Mouse (Mus musculus) adrenal gland, postnatal 10 days (tissue): ENCODE results near the gene 4930438A08Rik. TPM values are rescaled to one million over a fixed set of nuclear protein-coding genes. Genes with fewer than 3 reads are reported as not detected.
"Not testable (repeated sequence)": the region's sequence is repeated elsewhere in the genome, so short reads cannot be mapped to it uniquely, and the experiment has no call there.

ENCODE experiments used
- DNase-seq: peaks from one replicate; pipeline ENCODE4 v3.0.0; 2021; ENCODE audit warnings: mixed read lengths
- long read RNA-seq, 2 experiments: library from polyadenylated mRNA; stranded (forward); transcript quantifications; one replicate each; pipeline ENCODE4 v2.0.0; 2021
- total RNA-seq, 2 experiments: library from RNA; stranded (reverse); gene quantifications; 2 replicates each; pipeline ENCODE4 v1.2.3; 2021

The 4930438A08Rik gene
- total RNA-seq, result under 1 TPM; 0.21 to 0.36 TPM
- long read RNA-seq, experiment 1, result 0 reads
- long read RNA-seq, experiment 2, result 0 reads

DNA sequence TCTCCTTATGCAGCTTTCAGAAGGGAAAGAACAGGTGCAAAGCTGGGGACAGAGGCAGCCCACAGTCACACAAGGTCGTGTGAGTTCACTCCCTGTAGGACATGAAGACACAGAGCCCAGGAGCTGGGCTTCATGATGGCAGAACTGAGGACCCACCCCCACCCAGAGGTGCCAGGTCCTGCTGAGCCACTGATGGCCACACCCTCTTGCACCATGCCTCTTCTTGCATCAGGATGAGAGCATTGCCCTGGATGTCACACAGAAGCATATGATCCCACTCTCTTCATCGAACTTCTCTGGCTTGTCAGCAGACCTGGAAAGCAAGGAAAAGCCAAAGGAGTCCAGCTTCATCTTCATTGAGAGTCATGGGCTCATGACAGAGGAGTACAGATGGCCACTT lies at the start of gene 4930438A08Rik:
Gene 4930438A08Rik (plus strand): TSS at position 228 of the 400 bp plus-strand sequence.
- DNase-seq, result no peak

DNA sequence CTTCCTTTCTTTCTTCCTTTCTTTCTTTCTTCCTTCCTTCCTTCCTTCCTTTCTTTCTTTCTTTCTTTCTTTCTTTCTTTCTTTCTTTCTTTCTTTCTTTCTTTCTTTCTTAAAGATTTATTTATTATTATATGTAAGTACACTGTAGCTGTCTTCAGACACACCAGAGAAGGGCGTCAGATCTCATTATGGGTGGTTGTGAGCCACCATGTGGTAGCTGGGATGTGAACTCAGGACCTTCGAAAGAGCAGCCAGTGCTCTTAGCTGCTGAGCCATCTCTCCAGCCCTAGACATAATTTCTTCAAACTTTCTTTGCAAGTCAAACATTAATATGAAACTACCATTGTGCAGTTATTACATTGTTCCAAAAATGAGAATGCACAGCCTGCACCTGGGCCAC lies 49.7 kb upstream of the 4930438A08Rik start:
- DNase-seq, result not testable (repeated sequence)

DNA sequence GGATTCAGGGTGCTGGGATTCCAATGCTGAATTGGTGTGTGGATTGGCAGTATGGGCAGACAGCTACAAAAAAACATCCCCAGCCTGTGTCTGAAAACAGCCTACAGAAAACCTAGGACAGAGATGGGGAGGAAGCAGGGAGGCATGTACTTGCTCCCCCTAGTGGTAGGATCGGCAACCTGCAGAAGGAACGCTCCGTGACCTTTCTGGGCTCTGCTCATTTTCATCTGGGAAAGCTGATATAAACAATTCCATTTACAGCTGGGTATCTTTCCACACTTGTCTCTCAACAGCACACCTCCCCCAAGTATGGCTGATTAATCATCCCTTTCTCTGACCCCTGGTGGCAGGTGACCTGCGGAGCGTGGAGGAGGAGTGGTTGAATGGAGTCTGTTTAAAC lies 48.9 kb upstream of the 4930438A08Rik start:
- DNase-seq, result peak; percentile 84

DNA sequence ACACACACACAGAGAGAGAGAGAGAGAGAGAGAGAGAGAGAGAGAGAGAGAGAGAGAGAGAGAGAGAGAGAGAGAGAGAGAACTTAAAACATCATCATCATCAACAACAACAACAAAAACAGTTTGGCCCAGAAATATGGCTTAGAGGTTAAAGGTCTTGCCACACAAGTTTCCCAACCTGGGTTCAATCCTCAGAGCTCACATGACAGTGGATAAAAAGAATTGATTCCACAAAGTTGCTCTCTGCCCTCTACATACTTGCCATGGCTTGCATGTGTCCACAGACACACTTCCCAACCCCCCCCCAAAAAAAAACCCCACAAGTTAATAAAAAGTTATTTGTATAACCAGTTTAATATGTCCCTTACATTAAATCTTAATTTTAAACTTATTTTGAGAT lies 48.2 kb upstream of the 4930438A08Rik start:
- no peak for DNase-seq

DNA sequence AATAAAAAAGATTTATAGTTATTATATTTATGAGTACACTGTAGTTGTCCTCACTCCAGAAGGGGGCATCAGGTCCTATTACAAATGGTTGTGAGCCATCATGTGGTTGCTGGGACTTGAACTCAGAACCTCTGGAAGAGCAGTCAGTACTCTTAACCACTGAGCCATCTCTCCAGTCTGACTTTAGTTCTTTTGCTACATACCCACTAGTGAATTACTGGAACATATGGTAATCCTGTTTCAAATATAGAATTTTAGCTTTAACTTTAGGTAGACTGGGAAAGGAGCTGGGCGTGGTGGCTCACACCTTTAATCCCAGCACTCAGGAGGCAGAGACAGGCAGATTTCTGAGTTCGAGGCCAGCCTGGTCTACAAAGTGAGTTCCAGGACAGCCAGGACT lies 46.6 kb upstream of the 4930438A08Rik start:
- not testable (repeated sequence) for DNase-seq

DNA sequence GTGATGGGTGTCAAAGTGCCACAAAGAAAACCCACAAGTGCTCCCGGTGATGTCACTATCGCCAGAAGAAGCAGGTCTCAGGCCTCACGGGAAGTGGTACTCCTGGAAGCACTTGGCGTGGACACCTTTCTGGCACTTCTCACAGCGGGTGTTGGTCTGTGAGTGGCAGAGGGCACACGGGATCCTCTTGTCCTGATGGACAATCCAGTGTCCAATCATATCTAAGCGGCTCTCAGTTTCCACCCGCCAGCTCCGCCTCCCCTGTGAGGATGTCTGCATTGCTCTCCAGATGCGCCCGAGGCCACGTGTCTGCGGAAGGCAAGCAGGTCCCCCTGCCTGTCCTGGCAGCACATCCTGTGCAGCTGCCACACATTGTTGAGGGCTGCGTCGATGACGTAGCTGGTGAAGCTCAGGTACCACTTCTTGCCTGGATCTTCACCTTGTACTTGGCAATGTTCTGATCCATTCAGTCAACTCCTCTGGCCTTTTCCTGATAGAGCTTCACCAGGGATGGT lies 44.1 kb upstream of the 4930438A08Rik start:
- DNase-seq, result no peak

DNA sequence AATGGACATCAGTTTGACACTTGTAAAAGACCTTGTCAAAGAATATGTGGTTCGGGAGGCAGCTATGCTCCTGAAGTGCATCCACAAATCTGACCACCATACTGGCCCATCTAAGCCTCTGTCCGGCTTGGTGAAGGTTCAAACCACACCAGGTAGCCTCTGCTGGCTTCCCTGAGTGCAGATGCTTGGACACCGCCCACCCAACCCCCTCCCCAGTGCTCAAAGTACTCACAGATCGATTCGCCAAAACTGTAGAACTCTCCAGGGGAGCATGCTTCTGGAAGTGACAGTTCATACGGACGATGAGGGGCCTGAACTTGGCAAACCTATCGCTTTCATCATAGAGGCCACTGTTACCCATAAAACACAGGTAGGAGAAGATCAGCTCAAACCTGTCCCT lies 43.4 kb upstream of the 4930438A08Rik start:
- DNase-seq, result no peak

DNA sequence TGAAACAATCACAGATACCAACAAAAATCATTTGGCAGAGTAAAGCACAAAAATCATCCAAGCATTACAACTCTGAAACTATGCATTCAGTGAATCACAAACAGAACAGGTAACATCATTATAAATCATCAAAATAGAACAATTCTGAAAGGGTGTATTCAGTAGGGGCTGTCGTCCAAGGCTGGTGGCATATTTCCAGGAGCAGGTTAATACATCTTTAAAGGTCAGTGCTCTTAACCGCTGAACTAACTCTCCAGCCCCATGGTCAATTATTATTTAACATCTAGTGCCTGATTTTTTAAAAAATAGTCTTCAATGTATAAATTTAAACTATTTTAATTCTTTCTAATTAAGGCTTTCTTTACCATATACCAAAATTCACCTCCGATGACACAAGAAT lies 40.0 kb upstream of the 4930438A08Rik start:
- not testable (repeated sequence) for DNase-seq

DNA sequence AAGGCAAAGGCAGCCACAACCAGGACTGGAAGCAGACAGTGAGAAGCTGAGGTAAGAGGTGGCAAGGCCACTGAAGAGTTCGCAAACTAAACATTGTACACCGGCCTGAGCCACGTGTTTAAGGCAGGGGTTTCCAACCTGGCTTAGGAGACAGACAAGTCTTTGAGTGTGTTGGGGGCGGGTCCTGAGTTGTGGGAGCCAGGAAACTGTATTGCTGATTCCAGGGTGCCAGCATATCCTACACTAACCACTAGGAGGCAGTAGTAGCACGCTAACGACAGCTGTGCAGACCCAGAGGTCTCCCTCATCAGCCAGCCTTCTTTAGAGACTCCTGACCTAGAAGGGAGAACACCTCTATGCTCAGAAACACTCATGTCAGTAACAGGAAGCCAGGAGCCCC lies 39.4 kb upstream of the 4930438A08Rik start:
- DNase-seq, result no peak

DNA sequence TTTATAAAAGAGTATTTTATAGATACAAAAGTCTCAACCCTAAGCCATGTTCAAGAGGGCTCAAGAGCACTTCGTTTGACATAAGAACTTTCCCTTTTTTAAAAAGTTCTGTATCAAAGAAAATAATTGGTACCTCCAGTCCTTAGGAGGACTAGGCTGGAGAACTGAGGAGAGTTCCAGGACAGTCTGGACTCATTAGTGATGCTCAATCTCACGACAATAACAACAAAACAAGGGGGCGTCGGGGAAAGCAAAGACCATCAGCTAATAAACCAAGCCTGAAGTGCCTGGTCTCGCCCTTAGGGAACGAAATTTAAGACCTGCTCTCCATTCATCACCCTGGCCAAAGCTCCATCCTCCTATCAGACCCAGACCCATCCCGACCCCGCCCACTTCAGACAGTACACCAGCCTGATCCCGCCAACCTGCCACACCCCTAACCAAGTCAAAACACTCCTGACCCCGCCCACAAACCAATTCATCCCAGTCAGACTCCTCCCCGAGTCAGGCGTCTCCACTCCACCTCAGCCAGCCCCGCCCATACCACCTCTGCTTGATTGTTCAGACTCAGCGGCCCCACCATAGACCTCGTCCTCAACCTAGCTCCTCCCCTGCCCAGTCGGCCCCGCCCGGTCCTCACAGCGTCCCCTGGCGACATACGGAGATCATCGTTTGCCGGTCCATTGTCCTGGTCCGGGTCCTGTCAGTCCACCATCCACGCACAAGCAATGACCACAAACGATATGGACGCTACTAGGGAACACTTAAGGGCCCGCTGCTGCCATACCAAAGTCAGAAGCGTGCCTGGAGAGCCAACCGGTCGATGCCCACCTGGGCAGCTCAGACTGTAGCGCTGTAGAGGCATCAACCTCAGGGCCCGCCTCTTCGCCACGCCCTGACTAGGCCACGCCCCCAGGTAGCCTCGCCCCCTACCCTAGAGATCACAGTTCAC lies 35.5 kb upstream of the 4930438A08Rik start:
- DNase-seq, result peak; percentile 66

DNA sequence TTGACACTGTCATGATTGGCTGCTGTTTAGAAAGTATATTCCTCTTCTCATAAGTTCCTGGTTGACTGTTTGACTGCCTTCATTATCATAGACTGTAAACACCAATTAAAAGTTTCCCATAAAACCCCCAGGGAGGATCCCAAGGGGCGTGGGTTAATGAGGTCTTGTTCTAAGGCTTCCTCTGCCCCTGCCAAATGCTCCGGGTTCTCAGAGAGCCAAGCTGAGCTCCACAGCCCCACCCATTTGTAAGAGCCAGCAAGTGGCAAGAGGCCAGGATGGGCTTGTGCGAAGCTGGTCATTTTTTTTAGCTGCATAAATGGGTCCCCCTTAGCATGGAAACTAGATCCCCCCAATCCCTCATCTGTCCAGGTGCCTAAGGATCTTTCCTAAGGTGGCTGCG lies 27.3 kb upstream of the 4930438A08Rik start:
- no peak for DNase-seq

DNA sequence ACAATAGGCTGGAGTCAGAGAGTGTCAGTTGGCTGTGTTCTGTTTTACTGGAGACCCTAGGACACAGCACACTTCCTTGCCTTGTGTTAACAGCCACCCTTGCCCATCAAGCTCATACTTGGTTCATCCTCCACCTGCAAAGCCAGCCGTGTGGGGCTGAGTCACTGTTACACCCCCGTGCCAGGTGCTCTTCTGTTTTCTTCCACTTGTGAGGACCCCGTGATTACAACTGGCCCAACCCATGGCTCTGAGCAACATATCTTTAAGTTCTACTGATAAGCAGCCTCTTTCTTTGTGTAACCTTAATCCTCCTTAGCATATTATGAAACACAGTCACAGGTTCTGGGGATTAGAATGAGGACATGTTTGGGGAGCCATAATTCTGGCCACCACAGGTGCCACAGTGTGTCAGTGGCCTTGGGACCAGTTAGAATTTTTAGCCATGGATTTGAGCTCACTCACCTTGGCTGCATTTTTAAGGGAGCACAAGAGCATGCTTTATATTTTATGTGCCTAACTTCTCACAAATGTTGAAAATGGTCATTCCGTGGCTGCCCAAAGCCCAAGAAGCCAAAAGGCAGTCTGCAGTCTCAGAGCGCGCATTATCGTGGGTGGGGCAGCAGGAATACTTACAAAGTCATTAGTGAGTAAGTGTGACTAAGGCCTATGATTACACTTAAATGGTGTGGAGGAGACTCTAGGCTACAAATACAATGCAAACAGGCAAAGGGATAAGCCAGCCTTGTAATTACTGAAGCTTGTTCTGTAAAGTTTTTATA lies 25.2 kb upstream of the 4930438A08Rik start:
- DNase-seq, result no peak

DNA sequence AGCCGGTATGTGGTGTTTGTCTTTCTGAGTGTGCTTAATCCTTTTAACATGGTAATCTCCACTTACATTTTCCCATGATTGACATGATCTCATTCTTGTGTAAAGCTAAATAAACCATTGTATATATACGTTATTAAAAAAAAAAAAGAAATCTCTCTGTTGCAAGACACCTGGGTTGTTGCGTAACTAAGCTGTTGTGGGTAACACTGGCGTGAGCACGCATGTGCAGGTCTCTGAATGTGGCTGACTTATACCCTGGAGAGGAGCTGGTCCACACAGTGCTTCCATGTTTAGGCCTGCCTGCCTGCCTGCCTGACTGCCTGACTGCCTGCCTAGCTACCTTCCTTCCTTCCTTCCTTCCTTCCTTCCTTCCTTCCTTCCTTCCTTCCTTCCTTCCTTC lies 24.0 kb upstream of the 4930438A08Rik start:
- DNase-seq, result no peak

DNA sequence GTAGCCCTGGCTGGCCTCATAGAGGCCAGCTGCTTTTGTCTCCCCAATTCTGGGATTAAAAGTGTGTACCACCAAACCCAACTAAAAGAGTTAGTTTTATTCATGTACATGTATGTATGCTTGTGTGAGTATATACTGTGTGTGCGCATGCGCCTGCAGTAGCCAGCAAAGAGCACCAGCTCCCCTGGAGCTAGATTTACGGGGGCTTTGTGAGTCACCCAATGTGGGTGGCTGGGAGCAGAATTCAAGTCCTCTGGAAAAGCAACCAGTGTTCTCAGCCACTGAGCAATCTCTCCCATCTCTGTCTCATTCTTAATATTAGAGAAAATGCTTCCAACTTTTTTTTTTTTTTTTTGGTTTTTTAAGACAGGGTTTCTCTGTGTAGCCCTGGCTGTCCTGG lies 20.2 kb upstream of the 4930438A08Rik start:
- no peak for DNase-seq

DNA sequence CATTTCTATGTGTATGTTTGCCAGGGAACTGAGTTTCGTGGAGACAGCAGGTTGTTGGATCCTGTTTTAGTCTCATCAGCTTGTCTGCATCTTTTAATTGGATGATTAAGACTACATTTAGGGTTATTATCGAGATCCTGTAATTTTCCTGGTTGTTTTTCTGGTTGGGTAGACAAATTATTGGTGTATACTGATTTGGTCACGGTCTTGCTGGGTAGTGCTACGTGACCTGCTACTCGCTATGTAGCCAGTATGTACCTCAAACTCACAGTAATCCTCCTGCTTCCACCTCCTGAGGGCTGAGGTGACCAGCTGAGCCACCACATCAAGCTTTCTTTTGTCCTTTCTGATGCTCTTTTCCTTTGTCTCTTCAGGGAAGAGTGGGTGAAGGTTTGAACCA lies 16.8 kb upstream of the 4930438A08Rik start:
- DNase-seq, result no peak

DNA sequence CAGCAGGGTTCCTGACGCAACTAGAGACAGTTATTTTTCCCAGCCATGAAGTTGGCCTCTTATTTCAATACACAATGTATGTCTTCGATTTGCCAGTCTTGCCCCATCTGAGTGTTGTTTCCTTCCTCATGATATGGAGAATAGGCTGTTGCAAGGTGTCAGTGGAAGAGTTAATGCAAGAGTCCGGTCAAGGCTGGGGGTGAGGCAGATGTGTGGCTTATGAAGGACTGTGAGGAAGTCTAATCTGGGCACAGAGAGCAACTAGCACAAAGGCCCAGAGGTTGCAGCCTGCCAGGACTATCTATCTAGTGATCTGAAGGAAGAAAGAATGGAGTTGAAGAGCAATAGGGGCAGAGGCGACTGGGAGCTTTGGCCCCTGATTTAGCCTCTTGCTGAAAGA lies 14.4 kb upstream of the 4930438A08Rik start:
- DNase-seq, result no peak

DNA sequence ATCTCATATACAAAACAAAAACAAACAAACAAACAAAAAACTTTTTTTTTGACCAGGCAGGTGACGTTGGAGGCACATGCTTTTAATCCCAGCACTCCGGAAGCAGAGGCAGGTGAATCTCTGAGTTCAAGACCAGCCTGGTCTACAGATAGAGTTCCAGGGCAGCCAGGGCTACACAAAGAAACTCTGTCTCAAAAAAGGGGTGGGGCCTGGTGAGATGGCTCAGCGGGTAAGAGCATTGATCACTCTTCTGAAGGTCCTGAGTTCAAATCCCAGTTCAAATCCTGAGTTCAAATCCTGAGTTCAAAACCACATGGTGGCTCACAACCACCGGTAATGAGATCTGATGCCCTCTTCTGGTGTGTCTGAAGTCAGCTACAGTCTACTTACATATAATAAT lies 12.8 kb upstream of the 4930438A08Rik start:
- no peak for DNase-seq

DNA sequence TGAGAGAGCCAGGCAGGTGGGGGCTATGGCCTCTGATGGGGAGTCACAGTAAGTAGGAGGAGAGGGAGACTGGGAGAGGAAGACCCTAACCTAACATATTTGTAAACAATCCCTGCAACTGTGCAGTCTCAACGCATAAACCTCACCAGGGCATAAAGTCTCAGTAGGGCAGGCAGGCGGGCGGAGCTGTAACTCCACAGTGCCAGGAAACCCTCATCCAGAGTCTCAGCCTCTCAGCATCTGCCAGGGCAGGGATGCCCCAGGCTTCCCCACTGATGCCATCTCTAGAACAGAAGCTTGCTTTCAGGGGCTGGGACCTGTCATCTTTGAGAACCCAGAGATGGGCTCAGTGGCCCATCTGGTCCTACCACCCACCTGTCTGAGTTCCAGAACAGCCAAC lies 12.3 kb upstream of the 4930438A08Rik start:
- no peak for DNase-seq

DNA sequence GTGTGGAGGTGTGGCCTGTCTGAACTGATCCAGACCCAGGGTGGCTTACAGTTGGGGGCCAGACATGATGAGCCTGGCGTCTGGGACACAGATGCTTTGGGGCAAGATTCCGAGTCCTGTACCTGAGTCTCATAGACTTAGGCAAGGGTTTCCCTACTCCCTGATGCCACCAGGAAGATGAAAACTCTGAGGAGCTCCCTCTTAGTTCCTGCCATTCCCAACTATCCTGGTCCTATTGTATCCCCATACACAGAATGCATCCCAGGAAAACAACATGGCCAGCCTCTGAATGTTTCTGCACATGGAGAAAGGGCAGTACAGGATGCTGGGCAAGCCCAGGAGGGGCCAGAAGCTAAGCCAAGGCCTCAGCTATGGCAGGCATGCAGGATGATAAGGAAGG lies 11.1 kb upstream of the 4930438A08Rik start:
- no peak for DNase-seq

DNA sequence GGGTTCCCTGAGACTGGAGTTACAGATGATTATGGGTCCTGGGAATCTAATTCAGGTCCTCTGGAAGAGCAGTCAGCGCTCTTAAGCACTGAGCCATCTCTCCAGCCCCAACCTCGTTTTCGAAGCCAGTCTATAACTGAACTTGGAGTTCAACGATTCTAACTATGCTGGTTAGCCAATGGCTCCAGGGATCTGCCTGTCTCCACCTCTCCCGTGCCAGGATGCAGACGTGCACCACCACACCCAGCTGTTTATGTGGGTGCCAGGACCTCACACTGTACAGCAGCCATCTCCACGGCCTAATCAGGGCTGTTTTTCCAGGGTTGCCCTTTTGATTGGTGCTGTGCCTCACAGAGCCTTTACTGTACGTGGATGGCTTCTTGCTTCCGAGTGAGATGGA lies 10.1 kb upstream of the 4930438A08Rik start:
- DNase-seq, result no peak

DNA sequence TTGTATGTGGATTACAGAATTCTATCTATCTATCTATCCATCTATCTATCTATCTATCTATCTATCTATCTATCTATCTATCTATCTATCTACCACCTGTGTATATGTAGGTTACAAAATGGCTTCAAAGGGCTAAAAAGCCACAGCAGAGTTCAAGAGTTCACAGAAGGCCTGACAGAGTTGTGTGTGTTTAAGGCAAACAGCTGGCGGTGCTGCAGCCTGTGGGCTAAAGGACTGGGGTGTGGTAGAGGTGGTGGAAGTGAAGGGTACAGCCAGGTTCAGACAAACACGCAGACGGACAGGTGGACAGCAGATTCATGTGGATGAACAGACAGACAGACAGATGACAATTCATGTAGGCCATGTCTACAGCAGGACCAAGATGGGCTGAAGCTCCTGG lies 6.3 kb upstream of the 4930438A08Rik start:
- DNase-seq, result no peak

DNA sequence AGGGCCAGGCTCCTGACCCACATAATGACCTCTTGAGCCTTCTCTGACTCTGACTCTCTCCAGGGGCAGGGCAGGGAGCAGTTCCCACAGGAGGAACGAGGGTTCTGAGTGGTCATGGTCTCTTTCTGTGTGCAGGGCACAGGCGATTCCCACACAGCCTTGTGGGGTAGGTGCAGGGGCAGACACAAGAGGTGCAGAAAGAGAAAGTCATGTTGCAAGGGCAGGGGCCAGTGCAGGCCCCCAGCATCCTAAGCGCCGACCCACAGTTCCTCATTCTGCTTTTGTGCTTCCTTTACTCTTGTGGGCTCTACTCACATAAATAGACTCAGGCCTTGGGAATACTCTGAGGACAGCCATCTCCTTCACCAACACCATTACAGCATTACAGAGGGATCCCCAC lies 1.2 kb downstream of the 4930438A08Rik start:
- DNase-seq, result no peak

DNA sequence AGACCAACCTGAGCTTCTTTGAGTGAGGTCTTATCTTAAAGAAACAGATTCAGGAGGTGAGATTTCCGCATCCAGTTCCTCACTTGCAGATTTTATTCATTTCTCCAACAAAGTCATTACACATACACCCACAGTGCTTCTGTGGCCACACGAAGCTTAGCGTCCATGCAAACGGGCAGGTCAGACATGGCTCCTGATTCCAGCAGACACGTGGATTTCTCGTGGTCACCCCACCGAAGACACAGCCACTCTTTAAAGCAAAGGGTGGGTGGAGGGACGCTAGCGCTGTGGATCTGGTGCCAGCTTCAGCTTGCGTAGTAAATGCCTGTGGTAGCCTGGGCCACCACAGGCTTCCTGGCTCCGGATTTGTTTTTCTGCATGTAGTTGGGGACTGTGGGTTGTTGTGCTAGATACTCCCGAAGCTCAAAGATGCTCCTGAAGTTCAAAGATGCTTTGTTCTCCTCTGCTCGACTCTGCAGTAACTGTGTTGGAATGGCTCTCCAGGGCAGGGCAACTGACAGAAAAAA lies 7.4 kb downstream of the 4930438A08Rik start:
- no peak for DNase-seq
